In genomic region chr8:94153451-94153850, GRCm38 (mm10) we compare ENCODE assay signal across 11 mouse cellular contexts. TPM values are rescaled to one million over a fixed set of nuclear protein-coding genes. Genes with fewer than 3 reads are reported as not detected.
A peak's percentile ranks its signal among the peaks of the same experiment; 100 is the strongest.
DNase-seq lines count a peak whose midpoint lies in the region; ATAC-seq and TF ChIP-seq lines count a peak whose summit lies in the region.
"Had no signal": no experiment of that assay in that cellular context is flagged by ENCODE, and none has a peak within 500 bp of the region (broad histone marks: within the 10 kb centered on the region; RNA-seq: fewer than 3 reads in every experiment).

No protein-coding gene starts in this region.

- intact Hi-C loops in gastrocnemius, adult 2 months (cut with DNase I), result loop anchor here (2.0 kb wide), 1 partner anchor 55 kb away; the partner anchor contains the start of gene Bbs2
- intact Hi-C loops in gastrocnemius, postnatal 14 days (cut with DNase I; ENCODE audit: low total_unique reads), result loop anchor here (5.0 kb wide), 1 partner anchor 46 kb away; no protein-coding TSS in a partner anchor

- no peak for DNase-seq in gastrocnemius, adult 2 months
- no peak for DNase-seq in gastrocnemius, postnatal 14 days
- peak; percentile 65 for DNase-seq in right cerebral cortex, adult 18-20 months
- DNase-seq in right cerebral cortex, postnatal 4 days, result no peak
- no peak for DNase-seq in hindbrain, postnatal 0 days (ENCODE audit: low spot score)
- DNase-seq in liver, result no peak
- DNase-seq in gastrocnemius, postnatal 25 days, result no peak
- DNase-seq: adrenal gland, postnatal 25 days had no signal

- TF ChIP-seq CTCF in gastrocnemius, adult 2 months (IDR thresholded peaks at IDR 0.05), result no peak
- TF ChIP-seq CTCF in hindbrain, postnatal 0 days (IDR thresholded peaks at IDR 0.05; ENCODE audit: low read depth), result no peak

- no peaks in the 10 kb centered on the region for H3K27me3 ChIP-seq in hindbrain, postnatal 0 days (ENCODE audit: insufficient read depth, low read length)
- H3K27me3 ChIP-seq in stomach, embryonic 15.5 days (replicated peaks), result peaks cover 14% of the 10 kb centered on the region; the same call in 1 of the 2 replicates

- no peak overlapping the region for H3K27ac ChIP-seq in gastrocnemius, adult 2 months
- H3K27ac ChIP-seq in hindbrain, postnatal 0 days, result peak overlapping the region; percentile 83
- no peak overlapping the region for H3K27ac ChIP-seq in stomach, embryonic 15.5 days

- no peaks in the 10 kb centered on the region for H3K9me3 ChIP-seq in hindbrain, postnatal 0 days (ENCODE audit: low read length)
- H3K9me3 ChIP-seq in stomach, embryonic 15.5 days, result no peaks in the 10 kb centered on the region

- peaks cover 11% of the 10 kb centered on the region for H3K4me1 ChIP-seq in hindbrain, postnatal 0 days (ENCODE audit: insufficient read depth, low read length)
- peaks cover 7% of the 10 kb centered on the region for H3K4me1 ChIP-seq in stomach, embryonic 15.5 days

- H3K36me3 ChIP-seq in hindbrain, postnatal 0 days (ENCODE audit: insufficient read depth, low read length), result no peaks in the 10 kb centered on the region
- H3K36me3 ChIP-seq in stomach, embryonic 15.5 days, result no peaks in the 10 kb centered on the region

- WGBS in hindbrain, postnatal 0 days, result 21% methylated on average over 7 of the region's 7 CpGs
- 33% methylated on average over 7 of the region's 7 CpGs for WGBS in stomach, embryonic 15.5 days

- H3K9ac ChIP-seq in hindbrain, postnatal 0 days (replicated peaks; ENCODE audit: low read length), result peak overlapping the region; percentile 61
- H3K9ac ChIP-seq in stomach, embryonic 15.5 days, result no peak overlapping the region

- H3K4me3 ChIP-seq in gastrocnemius, adult 2 months, result peak overlapping the region; percentile 63; the same call in 1 of the 2 replicates
- H3K4me3 ChIP-seq in hindbrain, postnatal 0 days (ENCODE audit: low read length), result peak overlapping the region; percentile 54
- H3K4me3 ChIP-seq in stomach, embryonic 15.5 days (replicated peaks), result no peak overlapping the region

- peak overlapping the region; percentile 74 for H3K4me2 ChIP-seq in hindbrain, postnatal 0 days (ENCODE audit: low read depth, low read length)
- peak overlapping the region; percentile 59; the same call in 1 of the 2 replicates for H3K4me2 ChIP-seq in stomach, embryonic 15.5 days

- ATAC-seq in hindbrain, postnatal 0 days, result peak; percentile 14
- no peak for ATAC-seq in stomach, embryonic 15.5 days (ENCODE audit: insufficient read depth, low FRiP score, low read depth)

RNA-seq across cellular contexts. Expression of gene Mt3, which starts 1.0 kb away (rescaled TPM):
- 1 to 10 TPM; 1.6 to 2.7 TPM for total RNA-seq in gastrocnemius, adult 2 months (2021)
- total RNA-seq in gastrocnemius, postnatal 14 days (2021), result 10 to 100 TPM in 1 of 2 experiments, 1 to 10 TPM in 1; 5.8 to 11.2 TPM
- total RNA-seq in hindbrain, postnatal 0 days (2014; rRNA removed), result 631 and 889 TPM in 2 replicates
- polyA plus RNA-seq in hindbrain, postnatal 0 days (2015; fragmentation: Nextera tagmentation; extraction: Ambion mirVana), result 445 and 458 TPM in 2 replicates
- polyA plus RNA-seq in stomach, embryonic 15.5 days (2015; fragmentation: Nextera tagmentation; extraction: Ambion mirVana), result 3.6 and 5.3 TPM in 2 replicates
- total RNA-seq in gastrocnemius, postnatal 25 days (2021), result 1 to 10 TPM; 5.0 to 5.1 TPM

RNA-seq across cellular contexts. Expression of gene Mt4, which starts 16.5 kb away (rescaled TPM):
- total RNA-seq in gastrocnemius, adult 2 months (2021), result not detected
- total RNA-seq in gastrocnemius, postnatal 14 days (2021), result not detected
- total RNA-seq in hindbrain, postnatal 0 days (2014; rRNA removed), result not detected in 2 replicates
- not detected in 2 replicates for polyA plus RNA-seq in hindbrain, postnatal 0 days (2015; fragmentation: Nextera tagmentation; extraction: Ambion mirVana)
- 0.66 and 0.92 TPM in 2 replicates for polyA plus RNA-seq in stomach, embryonic 15.5 days (2015; fragmentation: Nextera tagmentation; extraction: Ambion mirVana)
- total RNA-seq in gastrocnemius, postnatal 25 days (2021), result not detected
- total RNA-seq: adrenal gland, postnatal 25 days had no signal
- polyA plus RNA-seq: frontal cortex, adult 2 months; small intestine, adult 2 months had no signal

RNA-seq across cellular contexts. Expression of gene Mt2, which starts 19.0 kb away (rescaled TPM):
- 100 to 1,000 TPM; 103 to 148 TPM for total RNA-seq in gastrocnemius, adult 2 months (2021)
- total RNA-seq in gastrocnemius, postnatal 14 days (2021), result 100 to 1,000 TPM in 1 of 2 experiments, 10 to 100 TPM in 1; 20.2 to 206 TPM
- 109 and 110 TPM in 2 replicates for total RNA-seq in hindbrain, postnatal 0 days (2014; rRNA removed)
- polyA plus RNA-seq in hindbrain, postnatal 0 days (2015; fragmentation: Nextera tagmentation; extraction: Ambion mirVana), result 202 and 239 TPM in 2 replicates
- 478 and 643 TPM in 2 replicates for polyA plus RNA-seq in stomach, embryonic 15.5 days (2015; fragmentation: Nextera tagmentation; extraction: Ambion mirVana)
- 100 to 1,000 TPM in 1 of 2 experiments, 10 to 100 TPM in 1; 61.6 to 106 TPM for total RNA-seq in gastrocnemius, postnatal 25 days (2021)

RNA-seq across cellular contexts. Expression of gene Mt1, which starts 25.4 kb away (rescaled TPM):
- total RNA-seq in gastrocnemius, adult 2 months (2021), result 100 to 1,000 TPM; 120 to 127 TPM
- total RNA-seq in gastrocnemius, postnatal 14 days (2021), result 100 to 1,000 TPM in 1 of 2 experiments, 10 to 100 TPM in 1; 18.6 to 129 TPM
- 648 and 1,037 TPM in 2 replicates for total RNA-seq in hindbrain, postnatal 0 days (2014; rRNA removed)
- 742 and 847 TPM in 2 replicates for polyA plus RNA-seq in hindbrain, postnatal 0 days (2015; fragmentation: Nextera tagmentation; extraction: Ambion mirVana)
- polyA plus RNA-seq in stomach, embryonic 15.5 days (2015; fragmentation: Nextera tagmentation; extraction: Ambion mirVana), result 1,735 and 2,224 TPM in 2 replicates
- 10 to 100 TPM; 63.7 to 91.7 TPM for total RNA-seq in gastrocnemius, postnatal 25 days (2021)

RNA-seq across cellular contexts. Expression of gene Bbs2, which starts 54.7 kb away (rescaled TPM):
- 1 to 10 TPM; 2.5 to 4.6 TPM for total RNA-seq in gastrocnemius, adult 2 months (2021)
- total RNA-seq in gastrocnemius, postnatal 14 days (2021), result 1 to 10 TPM; 3.1 to 3.7 TPM
- 14.1 and 23.2 TPM in 2 replicates for total RNA-seq in hindbrain, postnatal 0 days (2014; rRNA removed)
- 16.5 and 17.3 TPM in 2 replicates for polyA plus RNA-seq in hindbrain, postnatal 0 days (2015; fragmentation: Nextera tagmentation; extraction: Ambion mirVana)
- 10.9 and 11.0 TPM in 2 replicates for polyA plus RNA-seq in stomach, embryonic 15.5 days (2015; fragmentation: Nextera tagmentation; extraction: Ambion mirVana)
- total RNA-seq in gastrocnemius, postnatal 25 days (2021), result 1 to 10 TPM; 1.5 to 2.3 TPM

Comparison
In these comparisons a context has a peak if more than half of its experiments do, and no peak if none do; other contexts are left out.
1. RNA of gene Mt3, which starts 1.0 kb away (total RNA-seq): 631 to 889 TPM in hindbrain, postnatal 0 days; 5.8 to 11.2 TPM in gastrocnemius, postnatal 14 days, 5.0 to 5.1 TPM in gastrocnemius, postnatal 25 days and 1.6 to 2.7 TPM in gastrocnemius, adult 2 months; every median in the first group is over 10 times any median in the second.